Mouse (Mus musculus) cerebellum, postnatal 25 days (tissue): ENCODE results near the gene Zfp575.
"Not testable (repeated sequence)": the region's sequence is repeated elsewhere in the genome, so short reads cannot be mapped to it uniquely, and the experiment has no call there.

Experiments used
- DNase-seq, 2 experiments: peaks; one replicate each; pipeline ENCODE4 v3.0.0; 2021; ENCODE audit warnings: mixed read lengths in 2 of 2

The Zfp575 gene

GRCm38 (mm10) chr7:24587330-24588105 lies at the start of gene Zfp575, which contains the start of gene Ethe1:
Gene Zfp575 (minus strand): TSS chr7:24587641.
Gene Ethe1 (plus strand): TSS chr7:24587543.
- peak; percentile 58 to 76 for DNase-seq

GRCm38 (mm10) chr7:24637046-24637445 lies 49.6 kb upstream of the Zfp575 start:
- DNase-seq, result no peak

GRCm38 (mm10) chr7:24636264-24636663 lies 48.8 kb upstream of the Zfp575 start, which contains the start of gene Lypd3:
Gene Lypd3 (plus strand): TSS chr7:24636550.
- DNase-seq, result no peak

GRCm38 (mm10) chr7:24630116-24630880 lies 42.9 kb upstream of the Zfp575 start:
- DNase-seq, result no peak

- DNase-seq, result no peak
Measured at GRCm38 (mm10) chr7:24629672-24630071, 42.2 kb upstream of the Zfp575 start.

GRCm38 (mm10) chr7:24628685-24629610 lies 41.5 kb upstream of the Zfp575 start:
- peak; percentile 36 to 71 for DNase-seq

- no peak for DNase-seq
Measured at GRCm38 (mm10) chr7:24622967-24623366, 35.5 kb upstream of the Zfp575 start.

- DNase-seq, result no peak
Measured at GRCm38 (mm10) chr7:24621193-24621592, 33.8 kb upstream of the Zfp575 start.

GRCm38 (mm10) chr7:24619671-24620397 lies 32.4 kb upstream of the Zfp575 start:
- no peak for DNase-seq

GRCm38 (mm10) chr7:24618374-24618773 lies 30.9 kb upstream of the Zfp575 start:
- DNase-seq, result not testable (repeated sequence)

- DNase-seq, result no peak
Measured at GRCm38 (mm10) chr7:24617763-24618162, 30.3 kb upstream of the Zfp575 start.

- no peak for DNase-seq
Measured at GRCm38 (mm10) chr7:24614816-24615215, 27.4 kb upstream of the Zfp575 start.

GRCm38 (mm10) chr7:24612308-24612910 lies 25.0 kb upstream of the Zfp575 start:
- DNase-seq, result no peak

GRCm38 (mm10) chr7:24611709-24612108 lies 24.3 kb upstream of the Zfp575 start:
- no peak for DNase-seq

- DNase-seq, result peak in 1 of 2 experiments; percentile 37
Measured at GRCm38 (mm10) chr7:24610879-24611494, 23.5 kb upstream of the Zfp575 start.

- DNase-seq, result no peak
Measured at GRCm38 (mm10) chr7:24610144-24610878, 22.9 kb upstream of the Zfp575 start, which contains the start of gene Phldb3. Gene Phldb3 (plus strand): TSS chr7:24610763.

- no peak for DNase-seq
Measured at GRCm38 (mm10) chr7:24608561-24608960, 21.1 kb upstream of the Zfp575 start.

- peak in 1 of 2 experiments; percentile 52 for DNase-seq
Measured at GRCm38 (mm10) chr7:24608017-24608416, 20.6 kb upstream of the Zfp575 start.

GRCm38 (mm10) chr7:24606046-24606445 lies 18.6 kb upstream of the Zfp575 start:
- DNase-seq, result no peak

GRCm38 (mm10) chr7:24605561-24605960 lies 18.1 kb upstream of the Zfp575 start:
- DNase-seq, result no peak
